Mouse (Mus musculus) ES-E14 (cell line): ENCODE data around the gene Ccm2. TPM values are rescaled to one million over a fixed set of nuclear protein-coding genes. Genes with fewer than 3 reads are reported as not detected.

Source experiments
- DNase-seq: peaks from one replicate; pipeline ENCODE4 v3.0.0-alpha.2; 2013; ENCODE audit warnings: low read depth, low spot score
- H3K27ac ChIP-seq: 2 replicates; pipeline ENCODE4 v1.5.1; 2012; ENCODE audit warnings: low read depth, mild to moderate bottlenecking, low read length, moderate library complexity, mixed read lengths; ENCODE audit not compliant: poor library complexity, insufficient read depth, severe bottlenecking
- H3K36me3 ChIP-seq: 2 replicates; pipeline ENCODE4 v1.6.1; 2012; ENCODE audit warnings: mild to moderate bottlenecking, low read length, moderate library complexity, mixed read lengths; ENCODE audit not compliant: control insufficient read depth, poor library complexity, insufficient read depth, severe bottlenecking
- H3K4me1 ChIP-seq, 2 experiments: fragments of 150-350 bp in 1 of 2; sonication (generic) in 1 of 2; 2 replicates each; pipeline ENCODE4 v1.6.1; 2012; ENCODE audit warnings: low read length in 2 of 2, mild to moderate bottlenecking in 1 of 2, mixed read lengths in 1 of 2; ENCODE audit not compliant: control insufficient read depth in 2 of 2, insufficient read depth in 2 of 2, poor library complexity in 1 of 2
- H3K4me3 ChIP-seq, 2 experiments: fragments of 150-350 bp in 1 of 2; sonication (generic) in 1 of 2; 2 replicates each; pipeline ENCODE4 v1.5.1; 2012; ENCODE audit warnings: low read length in 2 of 2, low read depth in 1 of 2, mild to moderate bottlenecking in 1 of 2, mixed read lengths in 1 of 2; ENCODE audit not compliant: insufficient read depth in 1 of 2, poor library complexity in 1 of 2, severe bottlenecking in 1 of 2
- H3K9ac ChIP-seq: 2 replicates; pipeline ENCODE4 v1.6.1; 2012; ENCODE audit warnings: low read depth, mild to moderate bottlenecking, low read length, mixed read lengths; ENCODE audit not compliant: poor library complexity, insufficient read depth, severe bottlenecking
- H3K9me3 ChIP-seq: fragments of 150-350 bp; sonication (generic); 2 replicates; pipeline ENCODE4 v1.6.1; 2012; ENCODE audit warnings: low read depth, mild to moderate bottlenecking, low read length; ENCODE audit not compliant: control insufficient read depth, insufficient read depth
- CHD2 ChIP-seq: IDR thresholded peaks from 2 replicates; pipeline ENCODE4 v1.6.1; 2014; ENCODE audit warnings: mild to moderate bottlenecking, low read depth, low read length, inconsistent platforms
- HCFC1 ChIP-seq: IDR thresholded peaks from 2 replicates; pipeline ENCODE4 v1.6.1; 2012; ENCODE audit warnings: low read length, inconsistent platforms, borderline replicate concordance; ENCODE audit not compliant: insufficient read depth
- MAFK ChIP-seq: IDR thresholded peaks from 2 replicates; pipeline ENCODE4 v1.6.1; 2014; ENCODE audit warnings: mild to moderate bottlenecking, low read depth, low read length, inconsistent platforms; ENCODE audit not compliant: insufficient read depth
- ZC3H11A ChIP-seq: IDR thresholded peaks from 2 replicates; pipeline ENCODE4 v1.6.1; 2012; ENCODE audit warnings: low read depth, mild to moderate bottlenecking, inconsistent platforms, low read length, borderline replicate concordance
- ZNF384 ChIP-seq: IDR thresholded peaks from 2 replicates; pipeline ENCODE4 v1.6.1; 2012; ENCODE audit warnings: low read depth, low read length, inconsistent platforms
- in situ Hi-C, 2 experiments: fragments of 600-800 bp; cut with MboI; formaldehyde crosslinking; loops; one replicate each; pipeline ENCODE4 v1.15.1; 2025; ENCODE audit warnings: low sequenced_read_pairs in 2 of 2, inconsistent platforms in 1 of 2; ENCODE audit not compliant: unreplicated experiment in 2 of 2
- total RNA-seq: library from RNA; depleted of rRNA; stranded (reverse); fragments of 300-350 nt; gene quantifications from 2 replicates; pipeline ENCODE4 v1.2.3, GENCODE M21; 2012

Gene Ccm2
- total RNA-seq, 1 experiment = 36.7 TPM

- in situ Hi-C loops = no loop called here
- Histone ChIP-seq H3K9me3 (no peaks in the 10 kb centered on the region), H3K4me1 (peaks cover 0 to 2% of the 10 kb centered on the region in 2 experiments; a peak in 1 of 4 replicates), H3K27ac (no peak overlapping the region), H3K4me3 (no peak overlapping the region), H3K9ac (no peak overlapping the region), H3K36me3 (peaks cover 12% of the 10 kb centered on the region)
- TF ChIP-seq HCFC1 = no peak
- no peak for TF ChIP-seq CHD2
- no peak for TF ChIP-seq ZNF384
- no peak for TF ChIP-seq MAFK
- no peak for TF ChIP-seq ZC3H11A
- DNase-seq = no peak
These were observed 14.1 kb downstream of the Ccm2 start for GRCm38 (mm10) chr11:6560655-6561360.

GRCm38 (mm10) chr11:6561474-6561873, 14.8 kb downstream of the Ccm2 start:
- H3K36me3 ChIP-seq = peaks cover 12% of the 10 kb centered on the region
- H3K9ac ChIP-seq = no peak overlapping the region
- no peaks in the 10 kb centered on the region for H3K9me3 ChIP-seq
- no peak overlapping the region for H3K4me3 ChIP-seq
- H3K4me1 ChIP-seq = peaks cover 0 to 2% of the 10 kb centered on the region in 2 experiments; a peak in 1 of 4 replicates
- in situ Hi-C loops = no loop called here
- DNase-seq = no peak
- TF ChIP-seq HCFC1 (no peak), CHD2 (no peak), ZC3H11A (no peak), ZNF384 (no peak), MAFK (no peak)
- H3K27ac ChIP-seq = no peak overlapping the region

GRCm38 (mm10) chr11:6562359-6562758, 15.7 kb downstream of the Ccm2 start:
- H3K9me3 ChIP-seq = no peaks in the 10 kb centered on the region
- TF ChIP-seq ZC3H11A (no peak), ZNF384 (no peak), HCFC1 (no peak), MAFK (no peak), CHD2 (no peak)
- no peak for DNase-seq
- no peak overlapping the region for H3K27ac ChIP-seq
- H3K36me3 ChIP-seq = peaks cover 8% of the 10 kb centered on the region; the same call in 1 of the 2 replicates
- no peak overlapping the region for H3K4me3 ChIP-seq
- peaks cover 0 to 2% of the 10 kb centered on the region in 2 experiments; a peak in 1 of 4 replicates for H3K4me1 ChIP-seq
- in situ Hi-C loops = no loop called here
- no peak overlapping the region for H3K9ac ChIP-seq

GRCm38 (mm10) chr11:6563201-6563600, 16.5 kb downstream of the Ccm2 start:
- Histone ChIP-seq H3K4me1 (peaks cover 0 to 2% of the 10 kb centered on the region in 2 experiments; a peak in 1 of 4 replicates), H3K9ac (no peak overlapping the region), H3K27ac (no peak overlapping the region), H3K4me3 (no peak overlapping the region), H3K36me3 (peaks cover 8% of the 10 kb centered on the region; the same call in 1 of the 2 replicates), H3K9me3 (no peaks in the 10 kb centered on the region)
- DNase-seq = no peak
- in situ Hi-C loops = no loop called here
- no peak for TF ChIP-seq CHD2
- no peak for TF ChIP-seq HCFC1
- TF ChIP-seq ZC3H11A = no peak
- TF ChIP-seq MAFK = no peak

GRCm38 (mm10) chr11:6566496-6566895, 19.8 kb downstream of the Ccm2 start:
- peaks cover 11% of the 10 kb centered on the region for H3K36me3 ChIP-seq
- no peak for TF ChIP-seq HCFC1
- TF ChIP-seq ZNF384 = no peak
- no peak for TF ChIP-seq ZC3H11A
- no peak for TF ChIP-seq MAFK
- TF ChIP-seq CHD2 = no peak
- no peak overlapping the region for H3K4me3 ChIP-seq
- no peak overlapping the region for H3K27ac ChIP-seq
- H3K9ac ChIP-seq = no peak overlapping the region
- in situ Hi-C loops = no loop called here
- no peaks in the 10 kb centered on the region for H3K9me3 ChIP-seq
- peaks cover 0 to 2% of the 10 kb centered on the region in 2 experiments; a peak in 1 of 4 replicates for H3K4me1 ChIP-seq
- DNase-seq = no peak
